Mouse (Mus musculus): ENCODE data around the gene Irf2bpl. TPM values are rescaled to one million over a fixed set of nuclear protein-coding genes. Genes with fewer than 3 reads are reported as not detected.
A peak's percentile ranks its signal among the peaks of the same experiment; 100 is the strongest.

Gene Irf2bpl
- total and polyA plus RNA-seq, 2 experiments, result 6.8 to 10.8 TPM

GRCm38 (mm10) chr12:86896441-86896890, 11.9 kb upstream of the Irf2bpl start:
- Histone ChIP-seq H3K9ac (ENCODE audit: low read depth, low read length) (peak overlapping the region; percentile 51; the same call in 1 of the 2 replicates), H3K36me3 (ENCODE audit: control insufficient read depth, insufficient read depth, low read length) (no peaks in the 10 kb centered on the region), H3K27ac (replicated peaks; ENCODE audit: insufficient read depth, low read depth, low read length) (peak overlapping the region; percentile 98), H3K4me3 (ENCODE audit: insufficient read depth, low read depth, low read length) (no peak overlapping the region), H3K4me1 (ENCODE audit: control insufficient read depth, insufficient read depth, low read length) (peaks cover 28% of the 10 kb centered on the region), H3K79me2 (ENCODE audit: control insufficient read depth, insufficient read depth, low read length) (no peaks in the 10 kb centered on the region), H3K27me3 (ENCODE audit: control insufficient read depth, insufficient read depth, low read length) (no peaks in the 10 kb centered on the region)
- WGBS, result 23% methylated on average over 7 of the region's 7 CpGs
- TF ChIP-seq POLR2A (IDR thresholded peaks at IDR 0.05; ENCODE audit: extremely low read depth, insufficient read depth, low read length), result no peak
- TF ChIP-seq CTCF (IDR thresholded peaks at IDR 0.05; ENCODE audit: low read depth, low read length), result no peak
- DNase-seq (ENCODE audit: extremely low read depth, low read depth, low spot score), result peak; percentile 52

DNA sequence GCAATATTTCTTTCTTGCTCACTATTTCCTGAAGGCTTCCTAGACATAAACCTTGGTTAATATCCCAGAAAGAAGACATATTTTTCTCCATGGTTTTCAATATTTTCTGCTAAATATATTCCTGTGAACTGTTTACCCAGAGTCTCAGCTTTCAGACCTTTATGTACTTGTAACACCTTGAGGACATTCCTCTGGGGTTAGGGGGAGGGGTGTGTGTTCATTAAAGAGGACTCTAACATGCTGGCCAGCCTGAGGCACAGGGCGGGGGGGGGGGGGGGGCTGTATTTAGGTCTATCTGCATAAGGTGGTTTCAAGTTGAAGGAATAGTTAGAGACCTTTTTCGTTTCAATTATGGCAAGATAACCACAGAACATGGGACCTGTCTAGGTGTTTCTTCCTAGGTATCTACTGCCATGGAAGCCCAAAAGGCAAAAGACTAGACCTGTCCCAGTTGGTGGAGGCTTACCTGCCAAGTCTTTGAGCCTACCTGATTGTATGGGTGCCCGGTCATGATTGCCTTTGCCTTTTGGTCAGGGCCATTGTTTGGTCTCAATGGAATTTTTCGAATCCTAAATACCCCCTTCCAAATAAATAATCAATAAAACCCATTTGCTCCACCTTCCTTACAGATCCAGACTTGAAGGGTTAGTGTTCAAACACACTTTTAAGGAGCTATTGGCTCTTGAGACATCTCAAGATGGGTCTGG, 11.3 kb upstream of the Irf2bpl start:
- H3K4me1 ChIP-seq (ENCODE audit: control insufficient read depth, insufficient read depth, low read length), result peaks cover 32% of the 10 kb centered on the region
- H3K27me3 ChIP-seq (ENCODE audit: control insufficient read depth, insufficient read depth, low read length), result no peaks in the 10 kb centered on the region
- no peaks in the 10 kb centered on the region for H3K79me2 ChIP-seq (ENCODE audit: control insufficient read depth, insufficient read depth, low read length)
- peak overlapping the region; percentile 28; the same call in 1 of the 2 replicates for H3K27ac ChIP-seq (replicated peaks; ENCODE audit: insufficient read depth, low read depth, low read length)
- no peaks in the 10 kb centered on the region for H3K36me3 ChIP-seq (ENCODE audit: control insufficient read depth, insufficient read depth, low read length)
- H3K9ac ChIP-seq (ENCODE audit: low read depth, low read length), result no peak overlapping the region
- peak; percentile 50 for DNase-seq (ENCODE audit: extremely low read depth, low read depth, low spot score)
- WGBS, result 34% methylated on average over 4 of the region's 4 CpGs
- no peak overlapping the region for H3K4me3 ChIP-seq (ENCODE audit: insufficient read depth, low read depth, low read length)
- TF ChIP-seq CTCF (IDR thresholded peaks at IDR 0.05; ENCODE audit: low read depth, low read length) (no peak), POLR2A (IDR thresholded peaks at IDR 0.05; ENCODE audit: extremely low read depth, insufficient read depth, low read length) (no peak)

GRCm38 (mm10) chr12:86894841-86895428, 10.3 kb upstream of the Irf2bpl start:
- Histone ChIP-seq H3K79me2 (ENCODE audit: control insufficient read depth, insufficient read depth, low read length) (no peaks in the 10 kb centered on the region), H3K27ac (replicated peaks; ENCODE audit: insufficient read depth, low read depth, low read length) (peak overlapping the region; percentile 97), H3K27me3 (ENCODE audit: control insufficient read depth, insufficient read depth, low read length) (no peaks in the 10 kb centered on the region), H3K4me3 (ENCODE audit: insufficient read depth, low read depth, low read length) (peak overlapping the region; percentile 21; the same call in 1 of the 2 replicates), H3K36me3 (ENCODE audit: control insufficient read depth, insufficient read depth, low read length) (no peaks in the 10 kb centered on the region), H3K4me1 (ENCODE audit: control insufficient read depth, insufficient read depth, low read length) (peaks cover 36% of the 10 kb centered on the region), H3K9ac (ENCODE audit: low read depth, low read length) (peak overlapping the region; percentile 51)
- 3% methylated on average over 12 of the region's 12 CpGs for WGBS
- DNase-seq (ENCODE audit: extremely low read depth, low read depth, low spot score), result peak; percentile 56
- no peak for TF ChIP-seq POLR2A (IDR thresholded peaks at IDR 0.05; ENCODE audit: extremely low read depth, insufficient read depth, low read length)
- no peak for TF ChIP-seq CTCF (IDR thresholded peaks at IDR 0.05; ENCODE audit: low read depth, low read length)

- peak; percentile 98 for DNase-seq (ENCODE audit: extremely low read depth, low read depth, low spot score)
- WGBS, result under 1% methylated on average over 22 of the region's 26 CpGs
- Histone ChIP-seq H3K4me1 (ENCODE audit: control insufficient read depth, insufficient read depth, low read length) (peaks cover 38% of the 10 kb centered on the region), H3K27ac (replicated peaks; ENCODE audit: insufficient read depth, low read depth, low read length) (peak overlapping the region; percentile 97), H3K79me2 (ENCODE audit: control insufficient read depth, insufficient read depth, low read length) (no peaks in the 10 kb centered on the region), H3K27me3 (ENCODE audit: control insufficient read depth, insufficient read depth, low read length) (no peaks in the 10 kb centered on the region), H3K4me3 (ENCODE audit: insufficient read depth, low read depth, low read length) (no peak overlapping the region; the same call in 1 of the 2 replicates), H3K36me3 (ENCODE audit: control insufficient read depth, insufficient read depth, low read length) (no peaks in the 10 kb centered on the region), H3K9ac (ENCODE audit: low read depth, low read length) (peak overlapping the region; percentile 66)
- 0 out of 2 replicates have a peak, but pooled peaks have one; percentile 14 for TF ChIP-seq POLR2A (IDR thresholded peaks at IDR 0.05; ENCODE audit: extremely low read depth, insufficient read depth, low read length)
- no peak for TF ChIP-seq CTCF (IDR thresholded peaks at IDR 0.05; ENCODE audit: low read depth, low read length)
These were observed 9.7 kb upstream of the Irf2bpl start for GRCm38 (mm10) chr12:86894184-86894839.

DNA sequence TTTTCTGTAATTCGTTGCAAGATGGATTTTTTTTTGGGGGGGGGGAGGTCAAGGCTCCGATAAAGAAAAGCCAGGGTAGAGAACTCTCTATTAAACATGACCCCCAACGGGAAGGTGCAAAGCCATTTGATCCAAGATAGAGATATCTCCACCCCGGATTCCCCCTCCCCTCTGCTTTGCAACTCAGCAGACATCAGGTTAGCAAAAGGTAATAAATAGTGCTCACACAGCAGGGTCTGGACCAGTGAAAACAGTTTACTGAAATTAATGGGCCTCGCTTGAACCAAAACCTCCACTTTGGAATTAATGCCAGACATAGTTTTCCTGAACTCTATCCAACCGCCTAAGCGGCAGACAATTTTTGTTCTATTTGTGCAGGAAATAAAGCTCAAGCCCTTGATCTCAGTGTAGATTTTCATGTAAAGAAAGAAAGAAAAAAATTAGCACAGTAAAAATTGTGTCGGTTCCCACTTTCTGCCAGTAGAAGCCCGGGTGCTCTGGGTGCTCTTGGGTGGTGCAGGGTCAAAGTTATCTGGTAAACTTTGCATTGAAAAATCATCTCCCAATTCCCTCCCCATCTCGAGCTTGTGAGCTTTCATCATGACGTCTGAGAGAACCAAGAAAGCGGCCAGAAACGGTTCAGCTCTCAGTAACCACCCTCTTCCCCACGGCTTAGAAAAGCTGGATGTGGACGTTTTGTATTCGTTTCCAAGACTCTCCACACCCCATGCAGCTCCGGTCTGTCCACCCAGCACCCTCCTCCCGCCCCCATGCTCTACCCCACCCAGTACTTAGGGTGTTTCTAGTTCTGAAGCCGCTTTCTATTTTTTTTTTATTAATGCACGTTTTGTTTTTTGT, 9.0 kb upstream of the Irf2bpl start:
- Histone ChIP-seq H3K36me3 (ENCODE audit: control insufficient read depth, insufficient read depth, low read length) (no peaks in the 10 kb centered on the region), H3K27ac (replicated peaks; ENCODE audit: insufficient read depth, low read depth, low read length) (peak overlapping the region; percentile 93), H3K4me3 (ENCODE audit: insufficient read depth, low read depth, low read length) (no peak overlapping the region), H3K27me3 (ENCODE audit: control insufficient read depth, insufficient read depth, low read length) (no peaks in the 10 kb centered on the region), H3K79me2 (ENCODE audit: control insufficient read depth, insufficient read depth, low read length) (no peaks in the 10 kb centered on the region), H3K9ac (ENCODE audit: low read depth, low read length) (peak overlapping the region; percentile 66), H3K4me1 (ENCODE audit: control insufficient read depth, insufficient read depth, low read length) (peaks cover 37% of the 10 kb centered on the region)
- WGBS, result 1% methylated on average over 20 of the region's 20 CpGs
- DNase-seq (ENCODE audit: extremely low read depth, low read depth, low spot score), result peak; percentile 65
- TF ChIP-seq POLR2A (IDR thresholded peaks at IDR 0.05; ENCODE audit: extremely low read depth, insufficient read depth, low read length) (no peak), CTCF (IDR thresholded peaks at IDR 0.05; ENCODE audit: low read depth, low read length) (no peak)
